Mouse (Mus musculus) forebrain, embryonic 11.5 days (tissue): ENCODE measurements around the gene Ccnjl. TPM values are rescaled to one million over a fixed set of nuclear protein-coding genes. Genes with fewer than 3 reads are reported as not detected.
A peak's percentile ranks its signal among the peaks of the same experiment; 100 is the strongest.

Experiments
- ATAC-seq: fragments of 200-750 bp; cut with Nextera tagmentation; replicated peaks from 2 replicates; pipeline ENCODE4 v1.8.0; 2017; ENCODE audit warnings: moderate TSS enrichment; ENCODE audit not compliant: low FRiP score
- DNase-seq: peaks from one replicate; pipeline ENCODE4 v3.0.0-alpha.2; 2017; ENCODE audit warnings: low spot score
- H3K27ac ChIP-seq: fragments of 300-500 bp; sonication (generic); 2 replicates; pipeline ENCODE4 v1.5.1; 2014; ENCODE audit warnings: low read depth, low read length
- H3K27me3 ChIP-seq: fragments of 300-500 bp; sonication (generic); 2 replicates; pipeline ENCODE4 v1.6.1; 2014; ENCODE audit warnings: mild to moderate bottlenecking, low read length, mixed read lengths; ENCODE audit not compliant: control insufficient read depth, insufficient read depth
- H3K36me3 ChIP-seq: fragments of 300-500 bp; sonication (generic); 2 replicates; pipeline ENCODE4 v1.6.1; 2014; ENCODE audit warnings: mild to moderate bottlenecking, low read length, moderate library complexity, mixed read lengths; ENCODE audit not compliant: control insufficient read depth, insufficient read depth
- H3K4me1 ChIP-seq: fragments of 300-500 bp; sonication (generic); replicated peaks from 2 replicates; pipeline ENCODE4 v1.6.1; 2014; ENCODE audit warnings: low read length, mixed read lengths; ENCODE audit not compliant: control insufficient read depth, insufficient read depth
- H3K4me2 ChIP-seq: fragments of 300-500 bp; sonication (generic); 2 replicates; pipeline ENCODE4 v1.6.1; 2014; ENCODE audit warnings: low read depth, mild to moderate bottlenecking, low read length, moderate library complexity, mixed read lengths; ENCODE audit not compliant: severe bottlenecking
- H3K4me3 ChIP-seq: fragments of 300-500 bp; sonication (generic); 2 replicates; pipeline ENCODE4 v1.5.1; 2014; ENCODE audit warnings: low read depth, low read length
- H3K9ac ChIP-seq: fragments of 300-500 bp; sonication (generic); 2 replicates; pipeline ENCODE4 v1.6.1; 2014; ENCODE audit warnings: low read length
- H3K9me3 ChIP-seq: fragments of 300-500 bp; sonication (generic); 2 replicates; pipeline ENCODE4 v1.6.1; 2016; ENCODE audit warnings: low read length, mixed read lengths; ENCODE audit not compliant: control insufficient read depth
- WGBS: fragments of 180-500 bp; shearing (Covaris S2); extraction: QIAGEN DNeasy Blood & Tissue Kit; methylation state at CpG from one replicate; pipeline ENCODE4 v1.1.7; 2014; 5-methylcytosine and 5-hydroxymethylcytosine counted together
- polyA plus RNA-seq: library from polyadenylated mRNA; unstranded; fragments of >200 nt; fragmentation: Nextera tagmentation; extraction: Ambion mirVana; gene quantifications from 2 replicates; pipeline ENCODE4 v1.2.1, GENCODE M21; 2014

Ccnjl gene
- polyA plus RNA-seq = 30.7 and 32.3 TPM in 2 replicates

- Histone ChIP-seq H3K4me2 (peak within 1 kb of the TSS; percentile 75), H3K9ac (peak within 1 kb of the TSS; percentile 86), H3K4me3 (peak within 1 kb of the TSS; percentile 77), H3K36me3 (no peaks in the 10 kb centered on the region; the same call in 1 of the 2 replicates), H3K27me3 (no peaks in the 10 kb centered on the region), H3K4me1 (peaks cover 6% of the 10 kb centered on the region; the same call in 1 of the 2 replicates), H3K27ac (peak within 1 kb of the TSS; percentile 31), H3K9me3 (no peaks in the 10 kb centered on the region)
- WGBS = under 1% methylated on average over 79 of the region's 79 CpGs
- peak; percentile 89 for DNase-seq
- peak; percentile 89 for ATAC-seq
Observed at GRCm38 (mm10) chr11:43528683-43529499, at the start of gene Ccnjl. TSS of gene Ccnjl (plus strand) at chr11:43528784.

GRCm38 (mm10) chr11:43479376-43479775 is 49.2 kb upstream of the Ccnjl start:
- ATAC-seq (no peak), DNase-seq (peak; percentile 22)
- WGBS = 86% methylated on average over 3 of the region's 3 CpGs
- Histone ChIP-seq H3K4me1 (no peaks in the 10 kb centered on the region; the same call in 1 of the 2 replicates), H3K4me2 (no peak overlapping the region), H3K36me3 (no peaks in the 10 kb centered on the region), H3K9me3 (no peaks in the 10 kb centered on the region), H3K4me3 (no peak overlapping the region), H3K27me3 (no peaks in the 10 kb centered on the region), H3K9ac (no peak overlapping the region), H3K27ac (no peak overlapping the region)

GRCm38 (mm10) chr11:43480561-43480960 is 48.0 kb upstream of the Ccnjl start:
- Histone ChIP-seq H3K9ac (no peak overlapping the region), H3K4me2 (no peak overlapping the region), H3K4me1 (no peaks in the 10 kb centered on the region), H3K27me3 (no peaks in the 10 kb centered on the region), H3K27ac (no peak overlapping the region), H3K36me3 (no peaks in the 10 kb centered on the region), H3K4me3 (no peak overlapping the region), H3K9me3 (no peaks in the 10 kb centered on the region)
- ATAC-seq (no peak), DNase-seq (peak; percentile 17)
- 59% methylated on average over 5 of the region's 5 CpGs for WGBS

GRCm38 (mm10) chr11:43481672-43482522 is 46.7 kb upstream of the Ccnjl start:
- no peaks in the 10 kb centered on the region for H3K4me1 ChIP-seq
- ATAC-seq (no peak), DNase-seq (no peak)
- no peaks in the 10 kb centered on the region for H3K27me3 ChIP-seq
- H3K36me3 ChIP-seq = no peaks in the 10 kb centered on the region
- WGBS = 69% methylated on average over 3 of the region's 3 CpGs
- H3K4me3 ChIP-seq = no peak overlapping the region
- H3K27ac ChIP-seq = no peak overlapping the region
- no peak overlapping the region for H3K4me2 ChIP-seq
- H3K9ac ChIP-seq = no peak overlapping the region
- H3K9me3 ChIP-seq = no peaks in the 10 kb centered on the region

DNA sequence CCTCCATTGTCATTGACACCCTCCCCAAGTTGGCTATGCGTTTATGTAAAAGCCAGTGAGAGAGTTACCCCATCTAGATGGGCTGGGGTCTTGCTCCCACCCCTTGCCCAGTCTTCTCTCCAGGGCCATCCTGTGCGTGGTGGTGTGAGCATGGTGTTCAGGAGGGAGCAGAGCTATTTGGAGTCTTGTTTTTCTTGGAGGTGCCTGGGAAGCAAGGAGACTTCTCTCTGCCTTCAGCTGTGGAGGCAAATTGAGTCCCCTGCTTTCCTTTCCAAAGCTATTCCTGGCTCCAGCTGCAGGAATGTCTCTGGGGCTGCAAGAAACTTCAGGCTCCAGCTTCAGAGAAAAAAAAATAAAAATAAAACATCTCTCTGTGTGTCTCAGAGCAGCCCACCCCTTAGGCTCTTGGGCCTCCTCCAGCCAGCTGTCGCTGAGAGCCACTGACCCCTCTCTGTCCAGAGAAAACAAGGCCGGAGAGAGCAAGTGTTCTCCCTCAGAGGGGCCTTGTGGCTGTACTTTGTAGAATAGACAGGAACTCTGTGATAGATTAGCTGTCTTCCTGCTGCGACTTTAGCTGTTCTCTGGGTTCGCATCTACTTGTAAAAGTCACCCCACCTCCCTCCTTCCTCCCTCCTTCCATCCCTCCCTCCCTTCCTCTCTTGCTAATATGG is 45.3 kb upstream of the Ccnjl start:
- H3K9me3 ChIP-seq = no peaks in the 10 kb centered on the region
- no peak overlapping the region for H3K9ac ChIP-seq
- H3K27ac ChIP-seq = no peak overlapping the region
- no peaks in the 10 kb centered on the region for H3K36me3 ChIP-seq
- H3K4me2 ChIP-seq = no peak overlapping the region
- no peak overlapping the region for H3K4me3 ChIP-seq
- no peaks in the 10 kb centered on the region for H3K27me3 ChIP-seq
- ATAC-seq (no peak), DNase-seq (peak; percentile 32)
- no peaks in the 10 kb centered on the region for H3K4me1 ChIP-seq
- 65% methylated on average over 6 of the region's 6 CpGs for WGBS

DNA sequence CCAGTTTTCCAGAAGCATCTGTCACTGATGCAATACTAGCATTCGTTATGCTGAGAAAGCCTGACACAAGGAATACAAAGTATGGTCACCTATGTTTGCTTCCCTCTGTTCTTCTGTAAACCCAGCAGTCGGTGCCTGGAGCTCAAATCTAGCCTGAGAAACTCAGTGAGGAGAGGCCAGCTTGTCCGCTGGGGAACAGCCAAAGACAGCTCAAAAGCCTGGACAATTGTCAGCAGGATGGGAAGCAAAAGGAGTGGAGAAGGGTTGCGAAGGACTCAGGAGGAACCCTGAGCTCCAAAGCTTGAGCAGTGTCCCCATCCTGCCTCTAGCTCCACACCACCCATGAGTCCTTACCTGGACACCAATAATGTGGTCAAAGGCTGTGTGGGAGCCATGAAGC is 44.5 kb upstream of the Ccnjl start:
- Histone ChIP-seq H3K27ac (no peak overlapping the region), H3K4me2 (no peak overlapping the region), H3K4me1 (no peaks in the 10 kb centered on the region), H3K9ac (no peak overlapping the region), H3K27me3 (no peaks in the 10 kb centered on the region), H3K4me3 (no peak overlapping the region), H3K36me3 (no peaks in the 10 kb centered on the region), H3K9me3 (no peaks in the 10 kb centered on the region)
- ATAC-seq (no peak), DNase-seq (no peak)
- 88% methylated on average over 4 of the region's 4 CpGs for WGBS

GRCm38 (mm10) chr11:43484652-43485051 is 43.9 kb upstream of the Ccnjl start:
- Histone ChIP-seq H3K4me3 (no peak overlapping the region), H3K9me3 (no peaks in the 10 kb centered on the region), H3K27ac (no peak overlapping the region), H3K27me3 (no peaks in the 10 kb centered on the region), H3K4me1 (no peaks in the 10 kb centered on the region), H3K9ac (no peak overlapping the region), H3K36me3 (no peaks in the 10 kb centered on the region), H3K4me2 (no peak overlapping the region)
- ATAC-seq = peak; percentile 33; the same call in 1 of the 2 replicates
- peak; percentile 52 for DNase-seq
- 46% methylated on average over 11 of the region's 11 CpGs for whole genome bisulfite sequencing

DNA sequence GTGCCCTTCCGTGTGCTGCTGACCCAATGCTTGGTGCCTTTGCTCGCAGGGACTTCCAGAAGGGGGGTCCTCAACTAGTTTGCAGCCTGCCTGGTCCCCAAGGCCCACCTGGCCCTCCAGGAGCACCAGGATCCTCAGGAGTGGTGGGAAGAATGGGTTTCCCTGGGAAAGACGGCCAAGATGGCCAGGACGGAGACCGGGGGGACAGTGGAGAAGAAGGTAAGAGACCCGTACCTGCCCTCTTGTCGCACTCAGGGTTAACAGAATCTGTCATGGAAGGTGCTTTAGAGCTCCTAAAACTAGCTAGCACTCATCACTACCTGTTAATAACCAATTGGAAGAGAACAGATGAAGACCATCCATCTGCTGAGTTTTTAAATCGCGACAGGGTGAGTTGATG is 42.7 kb upstream of the Ccnjl start:
- no peak overlapping the region for H3K27ac ChIP-seq
- no peaks in the 10 kb centered on the region for H3K27me3 ChIP-seq
- no peak overlapping the region for H3K9ac ChIP-seq
- H3K4me1 ChIP-seq = no peaks in the 10 kb centered on the region
- H3K4me2 ChIP-seq = no peak overlapping the region
- DNase-seq = peak; percentile 16
- no peaks in the 10 kb centered on the region for H3K36me3 ChIP-seq
- 93% methylated on average over 9 of the region's 9 CpGs for WGBS
- no peak overlapping the region for H3K4me3 ChIP-seq
- ATAC-seq = no peak
- H3K9me3 ChIP-seq = no peaks in the 10 kb centered on the region
